Mouse (Mus musculus) embryonic facial prominence, embryonic 14.5 days (tissue): ENCODE measurements around the gene Wnk2. TPM values are rescaled to one million over a fixed set of nuclear protein-coding genes. Genes with fewer than 3 reads are reported as not detected.

Source experiments
- ATAC-seq: fragments of 200-750 bp; cut with Nextera tagmentation; 2 replicates; pipeline ENCODE4 v1.8.0; 2017; ENCODE audit warnings: low read depth, moderate number of reproducible peaks, moderate TSS enrichment
- DNase-seq: peaks from one replicate; pipeline ENCODE4 v3.0.0-alpha.2; 2015; ENCODE audit warnings: low spot score
- H3K27ac ChIP-seq: fragments of 300-500 bp; sonication (generic); replicated peaks from 2 replicates; pipeline ENCODE4 v1.5.1; 2014; ENCODE audit warnings: low read depth, mild to moderate bottlenecking, low read length, moderate library complexity
- H3K27me3 ChIP-seq: fragments of 300-500 bp; sonication (generic); replicated peaks from 2 replicates; pipeline ENCODE4 v1.6.1; 2014; ENCODE audit warnings: low read length; ENCODE audit not compliant: control insufficient read depth, insufficient read depth
- H3K36me3 ChIP-seq: fragments of 300-500 bp; sonication (generic); 2 replicates; pipeline ENCODE4 v1.6.1; 2014; ENCODE audit warnings: low read length, mixed read lengths; ENCODE audit not compliant: control insufficient read depth, insufficient read depth
- H3K4me1 ChIP-seq: fragments of 300-500 bp; sonication (generic); 2 replicates; pipeline ENCODE4 v1.6.1; 2014; ENCODE audit warnings: antibody characterized with exemption, low read length; ENCODE audit not compliant: control insufficient read depth, insufficient read depth
- H3K4me2 ChIP-seq: fragments of 300-500 bp; sonication (generic); 2 replicates; pipeline ENCODE4 v1.6.1; 2014; ENCODE audit warnings: low read depth, mild to moderate bottlenecking, low read length, moderate library complexity, mixed read lengths
- H3K4me3 ChIP-seq: fragments of 300-500 bp; sonication (generic); 2 replicates; pipeline ENCODE4 v1.5.1; 2014; ENCODE audit warnings: low read depth, mild to moderate bottlenecking, low read length
- H3K9ac ChIP-seq: fragments of 300-500 bp; sonication (generic); 2 replicates; pipeline ENCODE4 v1.6.1; 2014; ENCODE audit warnings: low read depth, mild to moderate bottlenecking, low read length, moderate library complexity, mixed read lengths
- H3K9me3 ChIP-seq: fragments of 300-500 bp; sonication (generic); 2 replicates; pipeline ENCODE4 v1.6.1; 2016; ENCODE audit warnings: low read length; ENCODE audit not compliant: control insufficient read depth
- WGBS: fragments of 180-500 bp; shearing (Covaris S2); extraction: QIAGEN DNeasy Blood & Tissue Kit; methylation state at CpG from one replicate; pipeline ENCODE4 v1.1.7; 2014; 5-methylcytosine and 5-hydroxymethylcytosine counted together
- polyA plus RNA-seq: library from polyadenylated mRNA; unstranded; fragments of >200 nt; fragmentation: Nextera tagmentation; extraction: Ambion mirVana; gene quantifications from 2 replicates; pipeline ENCODE4 v1.2.1, GENCODE M21; 2014

The Wnk2 gene
- polyA plus RNA-seq, 1 experiment from 2014 or later, result 3.1 TPM

DNA sequence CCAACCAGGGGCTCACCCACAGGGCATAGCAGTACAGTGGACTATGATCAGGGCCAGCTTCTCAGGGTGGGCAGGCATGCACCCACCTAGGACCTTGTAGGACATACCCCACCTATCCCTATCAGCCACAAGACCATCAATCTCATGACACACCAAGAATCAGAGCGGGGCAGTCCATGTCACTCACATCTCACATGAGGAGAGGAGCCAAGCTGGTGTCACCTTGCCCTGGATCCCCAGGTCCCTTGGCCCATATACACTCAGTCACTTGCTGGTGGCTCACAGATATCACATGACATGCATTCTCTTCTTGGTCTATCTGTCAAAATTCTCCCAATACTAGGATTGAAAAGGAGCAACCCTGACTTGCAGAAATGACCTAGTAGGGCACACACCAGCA lies 18.7 kb downstream of the Wnk2 start:
- DNase-seq (no peak), ATAC-seq (no peak)
- H3K27ac ChIP-seq, result no peak overlapping the region
- peaks cover 23% of the 10 kb centered on the region for H3K4me1 ChIP-seq
- H3K4me3 ChIP-seq, result no peak overlapping the region
- no peak overlapping the region for H3K9ac ChIP-seq
- H3K36me3 ChIP-seq, result no peaks in the 10 kb centered on the region
- no peaks in the 10 kb centered on the region for H3K27me3 ChIP-seq
- no peaks in the 10 kb centered on the region for H3K9me3 ChIP-seq
- 100% methylated on average over 1 of the region's 1 CpGs for WGBS
- no peak overlapping the region for H3K4me2 ChIP-seq

DNA sequence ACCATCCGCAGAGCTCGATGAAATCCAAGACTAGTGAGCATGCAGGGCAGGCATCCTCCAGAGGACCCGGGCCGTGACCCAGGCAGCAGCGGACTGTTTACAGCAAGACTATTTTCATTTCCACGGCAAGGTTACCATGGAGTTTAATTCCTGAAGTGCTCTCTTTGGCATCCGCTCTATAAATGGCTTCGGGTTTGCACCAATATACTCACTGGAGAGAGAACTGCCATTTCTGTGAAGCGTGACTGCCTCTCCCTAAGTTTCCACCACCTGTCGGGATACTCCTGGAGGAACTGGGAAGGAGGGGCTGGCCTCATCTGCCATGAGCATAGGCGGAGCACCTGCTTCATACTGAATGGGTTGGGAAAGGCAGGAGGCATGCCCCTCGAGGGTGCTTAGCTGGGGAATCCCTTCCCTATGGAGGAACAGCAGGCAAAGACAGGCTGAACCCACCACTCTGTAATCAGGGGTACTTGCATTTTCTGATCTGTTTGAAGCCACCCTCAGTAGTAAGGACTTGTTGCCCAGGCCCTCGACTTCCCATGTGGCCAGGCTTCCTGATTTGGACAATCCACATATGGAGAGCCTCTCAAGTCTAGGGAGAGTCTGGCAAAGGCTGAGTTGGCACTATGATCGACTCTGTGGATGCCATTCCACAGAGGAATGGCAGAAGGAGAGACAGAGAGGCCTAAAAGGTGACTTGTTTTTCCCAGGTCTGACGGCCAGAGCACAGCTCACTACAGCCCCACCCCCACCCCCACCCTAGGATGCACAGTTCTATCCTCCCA lies 19.8 kb downstream of the Wnk2 start:
- no peaks in the 10 kb centered on the region for H3K27me3 ChIP-seq
- H3K9me3 ChIP-seq, result no peaks in the 10 kb centered on the region
- ATAC-seq, result peak; percentile 74
- peak; percentile 68 for DNase-seq
- peaks cover 23% of the 10 kb centered on the region for H3K4me1 ChIP-seq
- peak overlapping the region; percentile 23 for H3K4me2 ChIP-seq
- H3K27ac ChIP-seq, result 0 out of 2 replicates have a peak overlapping the region, but pooled peaks have one; percentile 34
- H3K4me3 ChIP-seq, result no peak overlapping the region
- WGBS, result 42% methylated on average over 15 of the region's 15 CpGs
- H3K36me3 ChIP-seq, result no peaks in the 10 kb centered on the region
- 0 out of 2 replicates have a peak overlapping the region, but pooled peaks have one; percentile 0 for H3K9ac ChIP-seq

DNA sequence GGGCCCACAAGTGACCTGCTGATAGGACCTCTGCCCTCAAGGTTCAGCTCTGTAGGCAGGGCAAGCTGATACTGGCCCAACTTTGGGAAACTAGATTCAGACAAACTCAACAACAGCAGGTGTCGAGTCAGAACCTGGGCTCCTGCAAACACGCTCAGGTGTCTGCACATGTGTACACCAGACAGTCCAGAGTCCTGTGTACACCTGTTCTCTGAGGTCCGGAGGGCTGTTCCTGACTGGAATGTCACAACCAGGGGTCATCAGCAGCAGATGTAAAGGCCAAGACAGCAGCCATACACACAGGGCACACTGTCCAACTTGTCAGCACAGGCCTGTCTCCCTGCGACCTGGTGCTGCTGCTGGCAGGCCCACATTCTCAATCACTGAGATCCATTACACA lies 25.7 kb downstream of the Wnk2 start:
- Histone ChIP-seq H3K9me3 (no peaks in the 10 kb centered on the region), H3K27me3 (no peaks in the 10 kb centered on the region), H3K36me3 (no peaks in the 10 kb centered on the region), H3K27ac (no peak overlapping the region), H3K9ac (no peak overlapping the region), H3K4me2 (no peak overlapping the region), H3K4me1 (peaks cover 8% of the 10 kb centered on the region), H3K4me3 (no peak overlapping the region)
- DNase-seq (no peak), ATAC-seq (no peak)
- 73% methylated on average over 4 of the region's 4 CpGs for WGBS

DNA sequence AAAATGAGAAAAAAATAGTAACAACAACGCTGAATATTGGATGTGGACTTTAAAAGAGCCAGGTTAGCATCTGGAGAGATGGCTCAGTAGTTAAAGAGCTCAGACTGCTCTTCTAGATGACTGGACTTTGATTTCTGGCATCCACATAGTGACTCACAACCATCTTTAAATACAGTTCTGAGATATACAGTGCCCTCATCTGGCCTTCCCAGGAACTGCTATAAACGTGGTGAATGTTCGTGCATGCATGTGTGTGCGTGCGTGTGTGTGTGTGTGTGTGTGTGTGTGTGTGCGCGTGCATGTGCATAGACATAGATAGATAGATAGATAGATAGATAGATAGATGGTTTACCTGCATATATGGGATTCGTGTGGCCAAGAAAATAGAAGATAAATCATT lies 30.3 kb downstream of the Wnk2 start:
- no peak for ATAC-seq
- H3K36me3 ChIP-seq, result no peaks in the 10 kb centered on the region
- no peak overlapping the region for H3K27ac ChIP-seq
- 89% methylated on average over 8 of the region's 8 CpGs for WGBS
- peaks cover 8% of the 10 kb centered on the region for H3K4me1 ChIP-seq
- H3K9me3 ChIP-seq, result no peaks in the 10 kb centered on the region
- H3K4me2 ChIP-seq, result no peak overlapping the region
- no peak overlapping the region for H3K9ac ChIP-seq
- no peaks in the 10 kb centered on the region for H3K27me3 ChIP-seq
- no peak overlapping the region for H3K4me3 ChIP-seq
- DNase-seq, result no peak

DNA sequence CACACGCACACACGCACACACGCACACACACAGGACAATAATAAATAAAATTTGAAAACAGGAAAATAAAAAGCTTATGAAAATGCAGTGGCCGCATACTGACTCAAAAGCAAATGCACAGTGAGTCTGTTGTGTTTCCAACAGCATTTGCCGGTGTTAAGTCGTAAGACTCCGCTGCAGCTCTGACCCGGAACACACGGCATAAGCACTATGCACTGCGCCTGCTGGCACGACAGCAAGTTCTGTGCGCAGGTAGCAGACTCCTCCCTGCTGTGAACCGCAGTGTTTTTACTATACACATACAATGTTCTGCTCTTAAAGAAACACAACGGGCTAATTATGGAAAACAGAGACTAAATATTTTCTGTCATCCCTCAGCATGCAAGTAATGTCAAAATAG lies 32.9 kb downstream of the Wnk2 start:
- Histone ChIP-seq H3K4me1 (peaks cover 2% of the 10 kb centered on the region; the same call in 1 of the 2 replicates), H3K4me3 (no peak overlapping the region), H3K9ac (no peak overlapping the region), H3K36me3 (no peaks in the 10 kb centered on the region), H3K27ac (no peak overlapping the region), H3K4me2 (no peak overlapping the region), H3K9me3 (no peaks in the 10 kb centered on the region), H3K27me3 (no peaks in the 10 kb centered on the region)
- DNase-seq (no peak), ATAC-seq (no peak)
- WGBS, result 81% methylated on average over 14 of the region's 14 CpGs

DNA sequence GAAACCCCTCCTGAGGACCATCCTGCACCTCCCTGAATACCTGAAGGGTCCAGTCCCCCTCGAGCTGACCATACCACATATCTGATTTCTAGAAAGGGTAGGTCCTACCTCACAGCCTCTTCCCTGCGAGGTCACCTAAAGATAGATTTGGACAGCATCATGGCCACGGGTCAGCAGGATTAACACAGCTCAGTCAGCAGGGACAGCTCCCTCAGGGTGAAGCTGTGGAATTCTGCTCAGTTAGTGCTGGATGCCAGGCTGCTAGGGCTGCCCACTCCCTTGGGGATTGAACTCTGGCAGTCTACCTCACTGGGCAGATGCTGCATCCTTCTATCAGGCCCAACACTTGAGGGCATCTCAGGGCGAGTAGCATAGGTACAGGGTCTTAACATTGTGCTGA lies 33.7 kb downstream of the Wnk2 start:
- Histone ChIP-seq H3K4me2 (no peak overlapping the region), H3K4me1 (no peaks in the 10 kb centered on the region), H3K27ac (no peak overlapping the region), H3K36me3 (no peaks in the 10 kb centered on the region), H3K9ac (no peak overlapping the region), H3K4me3 (no peak overlapping the region), H3K27me3 (no peaks in the 10 kb centered on the region), H3K9me3 (no peaks in the 10 kb centered on the region)
- no peak for ATAC-seq
- 52% methylated on average over 4 of the region's 4 CpGs for WGBS
- no peak for DNase-seq

DNA sequence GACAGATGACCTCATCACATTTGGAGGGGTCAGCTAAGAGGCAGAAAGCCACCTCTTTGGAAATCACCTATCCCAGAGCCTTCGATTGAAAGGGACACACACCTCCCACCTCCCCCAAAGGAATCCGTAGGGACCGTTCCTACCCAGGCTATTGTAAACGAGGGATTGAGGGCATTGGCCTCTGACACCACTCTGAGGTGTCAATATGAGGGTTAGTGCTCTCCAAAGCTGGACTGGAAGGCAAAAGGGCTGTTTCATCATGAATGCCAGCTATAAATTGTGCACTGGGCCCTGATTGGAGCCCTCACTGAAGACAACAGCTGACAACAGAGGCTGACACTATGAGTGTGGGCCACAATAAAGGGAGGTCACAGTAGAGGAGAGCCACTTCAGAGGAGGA lies 34.5 kb downstream of the Wnk2 start:
- Histone ChIP-seq H3K4me2 (no peak overlapping the region), H3K4me1 (no peaks in the 10 kb centered on the region), H3K9ac (no peak overlapping the region), H3K9me3 (no peaks in the 10 kb centered on the region), H3K4me3 (no peak overlapping the region), H3K36me3 (no peaks in the 10 kb centered on the region), H3K27ac (no peak overlapping the region), H3K27me3 (no peaks in the 10 kb centered on the region)
- 78% methylated on average over 4 of the region's 4 CpGs for WGBS
- ATAC-seq (no peak), DNase-seq (no peak)

DNA sequence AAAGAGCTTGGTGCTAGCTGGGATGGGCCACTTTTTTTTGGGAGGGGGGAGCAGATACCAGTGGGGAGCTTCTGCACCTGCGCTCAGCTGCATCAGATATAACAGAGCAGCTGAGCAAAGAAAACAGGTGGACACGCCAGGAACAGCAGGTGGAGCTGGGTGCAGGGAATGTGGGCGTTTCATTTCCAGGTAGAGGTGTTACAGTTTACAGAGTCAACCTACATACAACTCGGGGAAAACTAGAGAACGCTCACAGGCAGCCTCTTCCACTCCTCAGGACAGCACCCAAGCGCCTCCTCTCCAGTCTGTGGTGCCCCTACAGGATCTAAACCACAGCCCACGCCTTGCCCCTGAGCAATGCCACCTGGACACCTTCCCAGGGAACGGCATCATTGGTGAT lies 35.2 kb downstream of the Wnk2 start:
- no peaks in the 10 kb centered on the region for H3K36me3 ChIP-seq
- no peaks in the 10 kb centered on the region for H3K4me1 ChIP-seq
- H3K27ac ChIP-seq, result no peak overlapping the region
- H3K27me3 ChIP-seq, result no peaks in the 10 kb centered on the region
- H3K4me3 ChIP-seq, result no peak overlapping the region
- H3K9ac ChIP-seq, result no peak overlapping the region
- no peak overlapping the region for H3K4me2 ChIP-seq
- 79% methylated on average over 8 of the region's 8 CpGs for WGBS
- DNase-seq (no peak), ATAC-seq (no peak)
- H3K9me3 ChIP-seq, result no peaks in the 10 kb centered on the region

DNA sequence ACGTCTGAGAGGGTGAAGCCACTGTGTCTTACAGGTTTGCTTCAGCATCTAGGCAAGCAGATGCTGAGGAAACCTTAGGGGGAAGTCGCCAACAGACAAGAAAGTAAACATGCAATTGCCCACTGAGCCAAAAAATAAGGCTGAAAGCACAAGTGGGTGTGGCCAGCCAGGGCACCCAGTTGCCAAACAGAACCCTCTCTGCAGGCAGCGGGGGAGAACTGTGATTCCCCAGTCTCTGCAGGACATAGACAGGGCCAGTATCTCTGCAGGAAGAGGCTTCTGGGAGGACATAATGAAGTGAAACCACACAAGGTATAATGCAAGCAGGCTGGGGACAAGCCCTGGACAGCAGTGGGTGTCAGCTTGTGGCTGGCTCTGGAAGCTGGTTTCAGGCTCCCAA lies 38.1 kb downstream of the Wnk2 start:
- DNase-seq (no peak), ATAC-seq (no peak)
- Histone ChIP-seq H3K4me1 (no peaks in the 10 kb centered on the region), H3K4me2 (no peak overlapping the region), H3K9me3 (no peaks in the 10 kb centered on the region), H3K27ac (no peak overlapping the region), H3K4me3 (no peak overlapping the region), H3K9ac (no peak overlapping the region), H3K27me3 (no peaks in the 10 kb centered on the region), H3K36me3 (no peaks in the 10 kb centered on the region)
- 88% methylated on average over 3 of the region's 3 CpGs for WGBS
